Mouse (Mus musculus) ovary, adult 2 months (tissue): ENCODE data around the gene Abca5. TPM values are rescaled to one million over a fixed set of nuclear protein-coding genes. Genes with fewer than 3 reads are reported as not detected.

Source experiments
- polyA plus RNA-seq: library from polyadenylated mRNA; depleted of rRNA; stranded (reverse); fragments of >200 nt; gene quantifications from 2 replicates; pipeline ENCODE4 v1.2.3, GENCODE M21; 2012; rRNA removed

The Abca5 gene
- 0.52 and 0.69 TPM in 2 replicates for polyA plus RNA-seq

GRCm38 (mm10) chr11:110337289-110338245, at the start of gene Abca5:
Abca5 (minus strand) TSS chr11:110337716.

GRCm38 (mm10) chr11:110251534-110251933, 86.0 kb downstream of the Abca5 start, which contains the start of gene Abca6:
Abca6 (minus strand) TSS chr11:110251776.

Other genes with a start within 250 kb of the Abca5 start
- gene Abca8a, start 241.7 kb downstream of the Abca5 start, polyA plus RNA-seq, result 4.5 and 4.6 TPM in 2 replicates
- gene Abca9, start 169.5 kb downstream of the Abca5 start, polyA plus RNA-seq, result 2.0 and 2.1 TPM in 2 replicates
- gene Abca6, start 85.9 kb downstream of the Abca5 start, polyA plus RNA-seq, result 0.97 and 1.5 TPM in 2 replicates
- 1.6 and 2.6 TPM in 2 replicates for gene Map2k6, start 61.4 kb upstream of the Abca5 start, polyA plus RNA-seq